18 mouse cellular contexts compared by ENCODE assay signal in genomic region chr1:77501363-77501933, GRCm38 (mm10). TPM values are rescaled to one million over a fixed set of nuclear protein-coding genes. Genes with fewer than 3 reads are reported as not detected.
DNase-seq lines count a peak whose midpoint lies in the region; ATAC-seq and TF ChIP-seq lines count a peak whose summit lies in the region.
"Had no signal": no experiment of that assay in that cellular context is flagged by ENCODE, and none has a peak within 500 bp of the region (broad histone marks: within the 10 kb centered on the region; RNA-seq: fewer than 3 reads in every experiment).

No protein-coding gene starts in this region.

- TF ChIP-seq RAD21 in CH12.LX (IDR thresholded peaks at IDR 0.05; ENCODE audit: low read depth, low read length) = no peak

- H3K9ac ChIP-seq in CH12.LX (ENCODE audit: insufficient read depth, low read depth) = peak overlapping the region; percentile 50
- H3K9ac ChIP-seq in forebrain, embryonic 14.5 days (ENCODE audit: low read length) = peak overlapping the region; percentile 33; the same call in 1 of the 2 replicates
- no peak overlapping the region for H3K9ac ChIP-seq in hindbrain, embryonic 15.5 days
- H3K9ac ChIP-seq in midbrain, embryonic 16.5 days (ENCODE audit: low read depth, low read length) = peak overlapping the region; percentile 32; the same call in 1 of the 2 replicates
- H3K9ac ChIP-seq: liver, embryonic 12.5 days had no signal

- peak overlapping the region; percentile 68 for H3K27ac ChIP-seq in CH12.LX (ENCODE audit: insufficient read depth, low read depth)
- H3K27ac ChIP-seq in forebrain, embryonic 14.5 days (ENCODE audit: low read depth, low read length) = no peak overlapping the region; the same call in 1 of the 2 replicates
- H3K27ac ChIP-seq in hindbrain, embryonic 15.5 days (replicated peaks) = no peak overlapping the region
- no peak overlapping the region for H3K27ac ChIP-seq in midbrain, embryonic 16.5 days (ENCODE audit: low read length)
- no peak overlapping the region for H3K27ac ChIP-seq in gastrocnemius, adult 2 months
- H3K27ac ChIP-seq: liver, embryonic 12.5 days had no signal

- no peak for TF ChIP-seq POLR2A in CH12.LX (IDR thresholded peaks at IDR 0.05; ENCODE audit: low read depth, low read length)

- no peak for TF ChIP-seq CTCF in CH12.LX (conservative IDR thresholded peaks at IDR 0.05 in 1 of 2, IDR thresholded peaks at IDR 0.05 in 1 of 2; ENCODE audit: low read depth in 2 of 2, low read length in 2 of 2)
- no peak for TF ChIP-seq CTCF in gastrocnemius, adult 2 months (IDR thresholded peaks at IDR 0.05)

- H3K4me3 ChIP-seq in CH12.LX (replicated peaks in 1 of 3; ENCODE audit: low read depth in 2 of 3, low read length in 2 of 3, poor library complexity in 1 of 3) = peak overlapping the region in 1 of 3 experiments; percentile 16
- peak overlapping the region; percentile 8; the same call in 1 of the 2 replicates for H3K4me3 ChIP-seq in forebrain, embryonic 14.5 days (ENCODE audit: low read depth, low read length)
- H3K4me3 ChIP-seq in hindbrain, embryonic 15.5 days = peak overlapping the region; percentile 7; the same call in 1 of the 2 replicates
- H3K4me3 ChIP-seq in midbrain, embryonic 16.5 days (ENCODE audit: low read depth, low read length) = peak overlapping the region; percentile 15
- H3K4me3 ChIP-seq in gastrocnemius, adult 2 months = no peak overlapping the region
- H3K4me3 ChIP-seq: liver, embryonic 12.5 days; megakaryocyte, embryonic 14.5 days had no signal

- intact Hi-C loops in gastrocnemius, adult 2 months (cut with DNase I) = no loop called here

- H3K79me2 ChIP-seq in CH12.LX (replicated peaks; ENCODE audit: control insufficient read depth, extremely low read depth, insufficient read depth, poor library complexity, severe bottlenecking) = peaks cover 51% of the 10 kb centered on the region

- no peaks in the 10 kb centered on the region for H3K27me3 ChIP-seq in CH12.LX (replicated peaks)
- H3K27me3 ChIP-seq in forebrain, embryonic 14.5 days (replicated peaks; ENCODE audit: control insufficient read depth, insufficient read depth, low read length) = no peaks in the 10 kb centered on the region
- no peaks in the 10 kb centered on the region for H3K27me3 ChIP-seq in hindbrain, embryonic 15.5 days
- H3K27me3 ChIP-seq in midbrain, embryonic 16.5 days (ENCODE audit: control insufficient read depth, insufficient read depth, low read depth, low read length) = no peaks in the 10 kb centered on the region
- H3K27me3 ChIP-seq: liver, embryonic 12.5 days; megakaryocyte, embryonic 14.5 days had no signal

- dilution Hi-C loops in CH12.LX (cut with MboI; ENCODE audit: extremely low pct_ligation_motif_present, extremely low pct_unique_long_range_greater_than_20kb, low sequenced_read_pairs) = no loop called here

- H3K4me1 ChIP-seq in CH12.LX (ENCODE audit: control insufficient read depth in 1 of 2, insufficient read depth in 2 of 2) = peaks cover 5 to 89% of the 10 kb centered on the region in 2 experiments
- H3K4me1 ChIP-seq in forebrain, embryonic 14.5 days (ENCODE audit: control insufficient read depth, insufficient read depth, low read length) = peaks cover 82% of the 10 kb centered on the region
- peaks cover 65% of the 10 kb centered on the region for H3K4me1 ChIP-seq in hindbrain, embryonic 15.5 days (replicated peaks)
- H3K4me1 ChIP-seq in midbrain, embryonic 16.5 days (ENCODE audit: control insufficient read depth, insufficient read depth, low read length) = peaks cover 56% of the 10 kb centered on the region
- H3K4me1 ChIP-seq: liver, embryonic 12.5 days; megakaryocyte, embryonic 14.5 days had no signal

- peak overlapping the region; percentile 70 for H3K4me2 ChIP-seq in CH12.LX (ENCODE audit: insufficient read depth, low read depth, poor library complexity, severe bottlenecking)
- H3K4me2 ChIP-seq in forebrain, embryonic 14.5 days (ENCODE audit: low read length) = peak overlapping the region; percentile 62
- peak overlapping the region; percentile 58 for H3K4me2 ChIP-seq in hindbrain, embryonic 15.5 days
- peak overlapping the region; percentile 43 for H3K4me2 ChIP-seq in midbrain, embryonic 16.5 days (ENCODE audit: low read length)
- H3K4me2 ChIP-seq: heart, embryonic 11.5 days; liver, embryonic 12.5 days had no signal

- 37% methylated on average over 13 of the region's 13 CpGs for WGBS in forebrain, embryonic 14.5 days
- 40% methylated on average over 13 of the region's 13 CpGs for WGBS in hindbrain, embryonic 15.5 days
- 25% methylated on average over 13 of the region's 13 CpGs for WGBS in midbrain, embryonic 16.5 days

- peaks cover 9 to 17% of the 10 kb centered on the region in 2 experiments for H3K36me3 ChIP-seq in CH12.LX (replicated peaks in 1 of 2; ENCODE audit: control insufficient read depth in 1 of 2, insufficient read depth in 1 of 2, low read length in 1 of 2)
- H3K36me3 ChIP-seq in forebrain, embryonic 14.5 days (ENCODE audit: control insufficient read depth, insufficient read depth, low read length) = peaks cover 12% of the 10 kb centered on the region
- no peaks in the 10 kb centered on the region for H3K36me3 ChIP-seq in hindbrain, embryonic 15.5 days
- no peaks in the 10 kb centered on the region for H3K36me3 ChIP-seq in midbrain, embryonic 16.5 days (ENCODE audit: control insufficient read depth, insufficient read depth, low read length)
- H3K36me3 ChIP-seq: liver, embryonic 12.5 days had no signal

- no peak for DNase-seq in CH12.LX (ENCODE audit: extremely low read depth)
- no peak for DNase-seq in forebrain, embryonic 14.5 days (ENCODE audit: low spot score)
- DNase-seq in spleen, adult 18-20 months = no peak
- DNase-seq in gastrocnemius, adult 2 months = no peak
- DNase-seq in cerebellum, postnatal 4 days (ENCODE audit: low spot score in 2 of 2) = no peak
- DNase-seq: cerebellum, adult 11 months; gastrocnemius, postnatal 14 days; heart, postnatal 36 days; kidney, adult 11 months; kidney, postnatal 14 days; retina, postnatal 1 day; thymus, postnatal 36 days had no signal

- no peak for ATAC-seq in forebrain, embryonic 14.5 days
- no peak for ATAC-seq in hindbrain, embryonic 15.5 days (ENCODE audit: low FRiP score, low read depth)
- ATAC-seq in midbrain, embryonic 16.5 days = no peak
- ATAC-seq: liver, embryonic 12.5 days; lung, postnatal 0 days had no signal

- no peaks in the 10 kb centered on the region for H3K9me3 ChIP-seq in CH12.LX (replicated peaks; ENCODE audit: low read length)
- no peaks in the 10 kb centered on the region for H3K9me3 ChIP-seq in forebrain, embryonic 14.5 days (replicated peaks; ENCODE audit: control insufficient read depth, low read length)
- H3K9me3 ChIP-seq in hindbrain, embryonic 15.5 days = no peaks in the 10 kb centered on the region
- H3K9me3 ChIP-seq in midbrain, embryonic 16.5 days (replicated peaks; ENCODE audit: control insufficient read depth, low read length, poor library complexity, severe bottlenecking) = no peaks in the 10 kb centered on the region
- H3K9me3 ChIP-seq: liver, embryonic 12.5 days had no signal

- no peak for TF ChIP-seq EP300 in CH12.LX (IDR thresholded peaks at IDR 0.05; ENCODE audit: low read length)

- in situ Hi-C loops in CH12.LX (cut with MboI; ENCODE audit: low pct_ligation_motif_present, low pct_unique_long_range_greater_than_20kb, low sequenced_read_pairs) = loop anchor here (25.0 kb wide), 2 partner anchors 314 to 414 kb away; no protein-coding TSS in a partner anchor

TF ChIP-seq in CH12.LX, 34 proteins besides CTCF, POLR2A, EP300 and RAD21:
- TF ChIP-seq MAZ (IDR thresholded peaks at IDR 0.05; ENCODE audit: low read depth, low read length) = no peak
- TF ChIP-seq MAX (IDR thresholded peaks at IDR 0.05; ENCODE audit: low read length) = no peak
- TF ChIP-seq MEF2A (IDR thresholded peaks at IDR 0.05; ENCODE audit: borderline replicate concordance, low read depth, low read length) = peak; percentile 81
- peak; percentile 33; the same call in 1 of the 2 replicates for TF ChIP-seq ZNF384 (IDR thresholded peaks at IDR 0.05; ENCODE audit: low read depth, low read length)
- TF ChIP-seq CHD1 (IDR thresholded peaks at IDR 0.05; ENCODE audit: low read depth, low read length) = 0 out of 2 replicates have a peak, but pooled peaks have one; percentile 16
- TF ChIP-seq CHD2 (IDR thresholded peaks at IDR 0.05; ENCODE audit: low read length) = 0 out of 2 replicates have a peak, but pooled peaks have one; percentile 21
- TF ChIP-seq USF1 (IDR thresholded peaks at IDR 0.05; ENCODE audit: low read depth, low read length) = no peak
- TF ChIP-seq SIN3A (IDR thresholded peaks at IDR 0.05; ENCODE audit: low read length) = peak; percentile 61
- TF ChIP-seq ETS1 (conservative IDR thresholded peaks at IDR 0.05; ENCODE audit: low read depth, low read length) = peak; percentile 43; the same call in 1 of the 2 replicates
- no peak for TF ChIP-seq ZKSCAN1 (IDR thresholded peaks at IDR 0.05; ENCODE audit: borderline replicate concordance, low read depth, low read length)

RNA-seq across cellular contexts. Expression of gene Epha4, which starts 13.4 kb away (rescaled TPM):
- 16.1 and 26.0 TPM in 2 replicates for total RNA-seq in CH12.LX (2012; rRNA removed)
- 12.1 and 13.0 TPM in 2 replicates for total RNA-seq in CH12.LX (2014; rRNA removed)
- polyA plus RNA-seq in CH12.LX (2012; ENCODE audit: insufficient read length, low read depth) = 3.8 and 3.9 TPM in 2 replicates
- 85.7 and 89.1 TPM in 2 replicates for polyA plus RNA-seq in forebrain, embryonic 14.5 days (2014; fragmentation: Nextera tagmentation; extraction: Ambion mirVana)
- 37.9 and 49.8 TPM in 2 replicates for polyA plus RNA-seq in hindbrain, embryonic 15.5 days (2015; fragmentation: Nextera tagmentation; extraction: Ambion mirVana)
- polyA plus RNA-seq in midbrain, embryonic 16.5 days (2015; fragmentation: Nextera tagmentation; extraction: Ambion mirVana) = 30.4 and 36.8 TPM in 2 replicates
- total RNA-seq in gastrocnemius, adult 2 months (2021) = 1 to 10 TPM; 1.4 to 3.0 TPM
